Mouse (Mus musculus): ENCODE results near the gene Nt5c2.

- TF ChIP-seq CTCF (IDR thresholded peaks at IDR 0.05; ENCODE audit: extremely low read depth, insufficient read depth, insufficient read length, insufficient replicate concordance) (no peak), POLR2A (IDR thresholded peaks at IDR 0.05; ENCODE audit: low read depth, low read length) (no peak)
Measured at GRCm38 (mm10) chr19:47050271-47051032, 35.5 kb upstream of the Nt5c2 start, which contains the start of gene Pcgf6.

Measured in spleen, adult 2 months (tissue).